Mouse (Mus musculus) cortical plate, adult 2 months (tissue): Measurements from ENCODE around the gene Phlda3. TPM values are rescaled to one million over a fixed set of nuclear protein-coding genes. Genes with fewer than 3 reads are reported as not detected.

Source experiments
- H3K27ac ChIP-seq: fragments of 200-500 bp; 2 replicates; pipeline ENCODE4 v1.5.1; 2012; ENCODE audit warnings: low read length, control low read depth, inconsistent platforms; ENCODE audit not compliant: insufficient read depth
- H3K4me1 ChIP-seq: fragments of 200-500 bp; 2 replicates; pipeline ENCODE4 v1.6.1; 2011; ENCODE audit warnings: low read length; ENCODE audit not compliant: control insufficient read depth, insufficient read depth
- H3K4me3 ChIP-seq: fragments of 200-500 bp; 2 replicates; pipeline ENCODE4 v1.5.1; 2011; ENCODE audit warnings: mild to moderate bottlenecking, low read length, control low read depth; ENCODE audit not compliant: insufficient read depth
- CTCF ChIP-seq: fragments of 200-500 bp; IDR thresholded peaks from 2 replicates; pipeline ENCODE4 v1.5.1; 2011; ENCODE audit warnings: mild to moderate bottlenecking, control low read depth, low read length; ENCODE audit not compliant: insufficient read depth; ENCODE audit errors: extremely low read depth
- POLR2A ChIP-seq: fragments of 200-500 bp; IDR thresholded peaks from 2 replicates; pipeline ENCODE4 v1.6.1; 2011; ENCODE audit warnings: mild to moderate bottlenecking, low read length, control low read depth; ENCODE audit not compliant: insufficient read depth; ENCODE audit errors: extremely low read depth
- polyA plus RNA-seq: library from polyadenylated mRNA; depleted of rRNA; stranded (reverse); fragments of >200 nt; gene quantifications from 2 replicates; pipeline ENCODE4 v1.2.3, GENCODE M21; 2012

Gene Phlda3
- polyA plus RNA-seq, 1 experiment: 55.8 TPM

- no peak overlapping the region for H3K27ac ChIP-seq
- TF ChIP-seq POLR2A (no peak), CTCF (no peak)
Observed at GRCm38 (mm10) chr1:135768400-135768799, 2.5 kb downstream of the Phlda3 start.

DNA sequence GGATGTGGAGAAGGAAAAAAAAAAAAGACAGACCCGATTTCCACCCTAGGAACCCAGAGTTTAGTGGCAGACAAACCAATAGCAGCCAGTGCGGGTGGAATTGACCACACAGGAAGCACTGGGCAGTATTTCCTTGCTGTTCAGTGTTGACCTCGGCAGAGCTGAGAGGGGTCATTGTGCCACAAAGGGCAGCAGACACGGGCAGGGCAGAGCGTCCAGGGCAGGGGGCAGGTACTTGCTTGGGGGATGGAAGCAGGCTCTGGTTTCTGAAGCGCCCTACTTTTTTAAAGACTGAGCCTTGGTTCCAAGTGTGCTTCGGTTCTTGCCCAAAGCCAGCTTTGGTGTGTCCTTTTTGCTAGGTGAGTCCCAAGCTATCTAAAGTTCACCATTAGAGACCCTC, 4.3 kb downstream of the Phlda3 start:
- TF ChIP-seq CTCF (no peak), POLR2A (no peak)
- Histone ChIP-seq H3K4me3 (no peak overlapping the region), H3K27ac (no peak overlapping the region), H3K4me1 (no peaks in the 10 kb centered on the region; the same call in 1 of the 2 replicates)

More at GRCm38 (mm10) chr1:135768400-135768799, 2.5 kb downstream of the Phlda3 start:
- Histone ChIP-seq H3K4me1 (no peaks in the 10 kb centered on the region; the same call in 1 of the 2 replicates), H3K4me3 (no peak overlapping the region)

DNA sequence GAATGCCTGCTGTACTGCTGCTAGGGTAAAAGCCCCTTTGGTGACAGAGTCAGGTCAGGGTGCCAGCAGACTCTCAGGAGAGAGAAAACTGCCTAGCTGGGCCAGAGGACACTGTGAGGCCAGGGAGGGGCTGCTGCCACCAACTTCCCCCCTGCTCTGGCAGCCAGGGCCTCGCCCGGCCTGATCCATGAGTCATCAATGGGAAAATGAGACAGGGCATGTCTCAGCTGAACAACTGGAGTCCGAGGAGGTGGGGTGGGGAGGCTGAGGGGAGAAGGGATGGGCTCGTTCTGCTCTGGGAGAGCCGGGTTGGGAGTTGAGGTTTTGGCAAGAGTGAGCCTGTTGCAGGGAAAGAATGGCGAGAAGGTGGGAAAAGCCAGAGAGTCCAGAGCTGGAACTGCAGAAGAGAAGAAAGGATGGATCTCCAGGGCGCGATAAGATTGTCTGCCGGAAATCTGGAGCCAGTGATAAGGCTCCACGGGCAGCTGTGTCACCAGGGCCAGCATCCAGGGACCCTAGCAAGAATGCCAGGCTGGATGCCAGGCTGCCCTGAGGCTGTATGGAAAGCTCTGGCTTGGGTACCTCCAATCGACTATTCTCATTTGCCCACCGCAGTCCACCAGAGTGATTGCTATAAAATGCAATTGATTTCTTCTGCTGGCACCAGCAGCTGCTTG, 5.1 kb downstream of the Phlda3 start:
- TF ChIP-seq POLR2A (no peak), CTCF (no peak)
- no peaks in the 10 kb centered on the region; the same call in 1 of the 2 replicates for H3K4me1 ChIP-seq

GRCm38 (mm10) chr1:135771573-135771970, 5.7 kb downstream of the Phlda3 start:
- H3K4me3 ChIP-seq: no peak overlapping the region
- H3K27ac ChIP-seq: no peak overlapping the region
- TF ChIP-seq POLR2A: no peak
- no peak for TF ChIP-seq CTCF
- H3K4me1 ChIP-seq: peaks cover 2% of the 10 kb centered on the region; the same call in 1 of the 2 replicates

More for the DNA sequence above, 5.1 kb downstream of the Phlda3 start:
- H3K4me3 ChIP-seq: no peak overlapping the region
- H3K27ac ChIP-seq: no peak overlapping the region

GRCm38 (mm10) chr1:135776596-135776995, 10.7 kb downstream of the Phlda3 start:
- TF ChIP-seq POLR2A: no peak
- no peak for TF ChIP-seq CTCF
- no peak overlapping the region for H3K27ac ChIP-seq
- 0 out of 2 replicates have a peak, but pooled peaks cover 2% of the 10 kb centered on the region for H3K4me1 ChIP-seq
- no peak overlapping the region for H3K4me3 ChIP-seq

DNA sequence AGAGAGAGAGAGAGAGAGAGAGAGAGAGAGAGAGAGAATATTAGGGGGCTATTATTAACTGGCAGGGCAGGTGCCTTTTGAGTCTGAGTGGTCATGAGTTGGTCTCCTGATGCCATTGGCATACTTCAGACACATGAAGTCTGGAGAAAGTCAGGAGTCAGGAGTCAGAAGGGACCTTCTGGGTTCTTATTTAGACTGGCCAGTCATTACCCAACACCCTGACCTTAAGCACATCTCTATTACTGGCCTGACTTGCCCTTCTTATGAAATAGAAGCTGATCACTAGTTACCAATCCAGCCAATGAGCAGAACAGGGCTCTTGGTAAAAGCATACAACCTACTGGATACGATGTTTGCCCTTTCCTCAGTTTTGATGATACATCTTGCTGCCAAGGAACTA, 11.1 kb downstream of the Phlda3 start:
- Histone ChIP-seq H3K4me3 (no peak overlapping the region), H3K27ac (no peak overlapping the region), H3K4me1 (0 out of 2 replicates have a peak, but pooled peaks cover 2% of the 10 kb centered on the region)
- TF ChIP-seq CTCF (no peak), POLR2A (no peak)

DNA sequence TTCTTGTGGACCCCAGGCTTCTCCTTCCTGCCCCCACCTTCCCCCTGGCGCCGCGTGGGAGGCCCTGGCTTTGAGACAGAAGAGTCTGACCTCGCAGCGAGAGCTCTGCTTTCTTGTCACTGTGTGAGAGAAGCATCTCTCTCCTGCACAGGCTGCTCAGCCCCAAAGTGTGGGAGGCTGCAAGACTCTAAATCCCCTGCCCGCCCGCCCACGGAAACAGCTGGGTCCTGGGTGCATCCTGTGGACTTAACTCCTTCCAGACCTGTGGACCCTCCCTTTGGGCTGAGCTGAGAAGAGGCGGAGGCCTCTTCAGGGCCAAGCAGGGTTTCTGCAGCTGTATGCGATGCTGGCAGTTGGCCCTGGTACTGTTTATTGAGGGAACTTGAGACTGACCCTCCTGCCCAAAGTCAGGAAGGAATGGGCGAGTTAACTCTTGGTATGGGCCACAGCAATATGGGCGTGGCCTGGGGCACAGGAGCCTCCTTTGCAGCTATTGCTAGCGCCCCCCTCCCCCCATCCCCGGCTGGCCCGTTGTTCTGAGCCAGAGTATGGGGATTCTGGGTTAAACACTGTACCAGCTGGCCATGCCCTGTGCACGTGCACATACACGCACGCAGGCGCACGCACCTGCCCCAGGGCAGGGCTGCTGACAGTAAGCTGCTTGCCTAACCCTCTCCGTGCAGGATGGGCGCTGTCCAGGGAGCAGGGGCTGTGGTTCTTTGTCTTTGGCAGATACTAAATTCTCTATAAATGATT, 13.0 kb downstream of the Phlda3 start, which contains the start of gene Tnni1:
Tnni1 (plus strand) TSS at position 655 of the 756 bp plus-strand sequence.
- H3K4me3 ChIP-seq: no peak within 1 kb of the TSS
- 0 out of 2 replicates have a peak, but pooled peaks cover 2% of the 10 kb centered on the region for H3K4me1 ChIP-seq
- H3K27ac ChIP-seq: 0 out of 2 replicates have a peak within 1 kb of the TSS, but pooled peaks have one; percentile 51
- TF ChIP-seq POLR2A: no peak
- no peak for TF ChIP-seq CTCF

DNA sequence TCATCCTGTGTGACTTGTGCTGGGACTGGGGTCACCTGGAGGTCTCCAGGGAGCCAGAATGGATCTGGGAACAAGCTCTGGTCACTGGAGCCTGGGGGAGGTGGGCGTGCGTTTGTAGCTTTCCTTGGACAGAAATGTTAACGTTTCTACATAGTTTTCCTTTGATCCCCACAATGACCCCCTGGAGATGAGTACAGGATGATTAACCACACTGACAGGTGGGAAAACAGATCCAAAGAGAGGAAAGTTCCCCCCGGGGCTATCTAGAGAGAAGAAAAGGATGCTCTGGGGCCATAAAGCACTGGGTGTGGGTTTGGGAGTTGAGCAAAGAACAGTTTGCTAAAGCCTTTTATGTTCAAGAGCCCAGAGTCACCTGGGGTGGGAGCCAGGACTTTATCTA, 14.7 kb downstream of the Phlda3 start:
- TF ChIP-seq POLR2A: no peak
- TF ChIP-seq CTCF: no peak
- Histone ChIP-seq H3K27ac (peak overlapping the region; percentile 12; the same call in 1 of the 2 replicates), H3K4me3 (no peak overlapping the region), H3K4me1 (0 out of 2 replicates have a peak, but pooled peaks cover 2% of the 10 kb centered on the region)

DNA sequence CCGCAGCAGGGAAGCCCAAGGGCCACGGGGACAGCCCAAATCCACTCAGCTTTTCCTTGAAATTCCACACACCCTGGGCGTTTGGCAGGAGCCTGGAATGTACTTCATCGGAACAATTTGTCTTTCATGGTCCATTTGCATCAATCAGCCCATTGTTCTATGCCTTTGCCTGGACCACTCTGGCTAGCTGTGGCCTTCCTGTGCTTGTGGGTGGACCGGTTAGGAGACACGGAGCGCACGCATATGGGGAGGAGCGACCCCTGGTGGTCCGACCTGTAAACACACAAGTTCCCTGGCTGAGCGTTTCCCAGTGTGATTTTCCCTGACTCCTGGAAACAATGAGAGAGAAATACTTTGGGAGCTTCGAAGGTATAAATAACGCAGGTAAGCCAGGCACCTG, 15.3 kb downstream of the Phlda3 start:
- no peak overlapping the region for H3K4me3 ChIP-seq
- TF ChIP-seq POLR2A (no peak), CTCF (peak; percentile 94)
- H3K4me1 ChIP-seq: 0 out of 2 replicates have a peak, but pooled peaks cover 2% of the 10 kb centered on the region
- H3K27ac ChIP-seq: peak overlapping the region; percentile 12; the same call in 1 of the 2 replicates

GRCm38 (mm10) chr1:135782816-135783215, 16.9 kb downstream of the Phlda3 start:
- Histone ChIP-seq H3K27ac (peak overlapping the region; percentile 82), H3K4me1 (no peaks in the 10 kb centered on the region), H3K4me3 (peak overlapping the region; percentile 30)
- no peak for TF ChIP-seq POLR2A
- TF ChIP-seq CTCF: no peak
